Mouse (Mus musculus): ENCODE measurements at regions not wholly inside any gene's neighbourhood (a gene's known extent, or its start where the extent isn't known, plus 50 kb on each side); places are given as distances from the start of the nearest gene placed in this dataset.
A peak's percentile ranks its signal among the peaks of the same experiment; 100 is the strongest.
"Not testable (repeated sequence)": the region's sequence is repeated elsewhere in the genome, so short reads cannot be mapped to it uniquely, and the experiment has no call there.

DNA sequence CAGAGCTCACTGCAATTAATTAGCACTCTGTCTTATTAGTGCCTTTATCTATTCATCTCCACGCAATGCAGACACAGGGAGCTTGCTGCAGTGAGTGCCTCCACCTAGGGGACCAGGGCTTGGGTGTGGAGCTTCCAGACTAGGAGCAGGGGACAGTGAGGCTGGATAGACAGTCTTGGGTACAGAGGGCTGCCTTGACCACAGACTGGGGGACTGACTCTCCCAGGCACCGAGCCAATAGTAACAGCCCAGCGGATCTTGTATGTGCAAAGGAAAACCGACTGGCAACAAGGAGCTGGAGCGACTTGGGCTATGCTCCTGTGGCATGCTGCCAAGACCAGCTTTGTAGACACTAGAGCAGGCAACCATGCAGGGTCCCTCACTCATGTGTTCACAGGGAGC lies 172.8 kb upstream of the Rpl38 start:
- no peak overlapping the region for H3K27ac ChIP-seq
- WGBS, result 25% methylated on average over 5 of the region's 5 CpGs
- H3K9ac ChIP-seq (ENCODE audit: low read depth, low read length), result no peak overlapping the region
- no peaks in the 10 kb centered on the region for H3K36me3 ChIP-seq (ENCODE audit: control insufficient read depth, insufficient read depth, low read length)
- no peaks in the 10 kb centered on the region for H3K79me2 ChIP-seq (replicated peaks; ENCODE audit: control insufficient read depth, insufficient read depth, low read length)
- TF ChIP-seq EP300 (IDR thresholded peaks at IDR 0.05; ENCODE audit: insufficient read depth, low read depth, low read length) (no peak), CTCF (IDR thresholded peaks at IDR 0.05) (no peak), POLR2A (IDR thresholded peaks at IDR 0.05; ENCODE audit: insufficient read depth, low read depth, low read length) (no peak)
- H3K4me3 ChIP-seq, result no peak overlapping the region
- intact Hi-C loops (cut with DNase I), result no loop called here
- no peaks in the 10 kb centered on the region for H3K4me1 ChIP-seq (ENCODE audit: control insufficient read depth, insufficient read depth, low read length)
- DNase-seq, result no peak
- H3K27me3 ChIP-seq (ENCODE audit: control insufficient read depth, insufficient read depth, low read length), result peaks cover 2% of the 10 kb centered on the region; the same call in 1 of the 2 replicates

GRCm38 (mm10) chr11:114486455-114486854 lies 181.9 kb upstream of the Rpl38 start:
- no peak for TF ChIP-seq POLR2A (IDR thresholded peaks at IDR 0.05; ENCODE audit: insufficient read depth, low read depth, low read length)
- no peak for TF ChIP-seq EP300 (IDR thresholded peaks at IDR 0.05; ENCODE audit: insufficient read depth, low read depth, low read length)
- no peak for TF ChIP-seq CTCF (IDR thresholded peaks at IDR 0.05)
- no peak overlapping the region for H3K27ac ChIP-seq
- no peaks in the 10 kb centered on the region; the same call in 1 of the 2 replicates for H3K27me3 ChIP-seq (ENCODE audit: control insufficient read depth, insufficient read depth, low read length)
- H3K4me3 ChIP-seq, result no peak overlapping the region
- no peaks in the 10 kb centered on the region for H3K36me3 ChIP-seq (ENCODE audit: control insufficient read depth, insufficient read depth, low read length)
- H3K9ac ChIP-seq (ENCODE audit: low read depth, low read length), result no peak overlapping the region
- 36% methylated on average over 8 of the region's 8 CpGs for WGBS
- DNase-seq, result no peak
- no peaks in the 10 kb centered on the region for H3K79me2 ChIP-seq (replicated peaks; ENCODE audit: control insufficient read depth, insufficient read depth, low read length)
- intact Hi-C loops (cut with DNase I), result no loop called here
- no peaks in the 10 kb centered on the region for H3K4me1 ChIP-seq (ENCODE audit: control insufficient read depth, insufficient read depth, low read length)

GRCm38 (mm10) chr11:114485429-114485828 lies 182.9 kb upstream of the Rpl38 start:
- Histone ChIP-seq H3K27ac (no peak overlapping the region), H3K4me1 (ENCODE audit: control insufficient read depth, insufficient read depth, low read length) (no peaks in the 10 kb centered on the region), H3K27me3 (ENCODE audit: control insufficient read depth, insufficient read depth, low read length) (no peaks in the 10 kb centered on the region; the same call in 1 of the 2 replicates), H3K79me2 (replicated peaks; ENCODE audit: control insufficient read depth, insufficient read depth, low read length) (no peaks in the 10 kb centered on the region), H3K36me3 (ENCODE audit: control insufficient read depth, insufficient read depth, low read length) (no peaks in the 10 kb centered on the region), H3K4me3 (no peak overlapping the region), H3K9ac (ENCODE audit: low read depth, low read length) (no peak overlapping the region)
- WGBS, result 39% methylated on average over 15 of the region's 15 CpGs
- no peak for TF ChIP-seq EP300 (IDR thresholded peaks at IDR 0.05; ENCODE audit: insufficient read depth, low read depth, low read length)
- TF ChIP-seq POLR2A (IDR thresholded peaks at IDR 0.05; ENCODE audit: insufficient read depth, low read depth, low read length), result no peak
- TF ChIP-seq CTCF (IDR thresholded peaks at IDR 0.05), result no peak
- intact Hi-C loops (cut with DNase I), result no loop called here
- no peak for DNase-seq

GRCm38 (mm10) chr11:114484668-114484953 lies 183.7 kb upstream of the Rpl38 start:
- no peaks in the 10 kb centered on the region for H3K79me2 ChIP-seq (replicated peaks; ENCODE audit: control insufficient read depth, insufficient read depth, low read length)
- no peaks in the 10 kb centered on the region for H3K36me3 ChIP-seq (ENCODE audit: control insufficient read depth, insufficient read depth, low read length)
- DNase-seq, result peak in 1 of 2 experiments; percentile 5
- TF ChIP-seq POLR2A (IDR thresholded peaks at IDR 0.05; ENCODE audit: insufficient read depth, low read depth, low read length), result no peak
- TF ChIP-seq CTCF (IDR thresholded peaks at IDR 0.05), result no peak
- TF ChIP-seq EP300 (IDR thresholded peaks at IDR 0.05; ENCODE audit: insufficient read depth, low read depth, low read length), result no peak
- WGBS, result 73% methylated on average over 4 of the region's 4 CpGs
- no peaks in the 10 kb centered on the region; the same call in 1 of the 2 replicates for H3K27me3 ChIP-seq (ENCODE audit: control insufficient read depth, insufficient read depth, low read length)
- H3K27ac ChIP-seq, result no peak overlapping the region
- H3K9ac ChIP-seq (ENCODE audit: low read depth, low read length), result no peak overlapping the region
- no peak overlapping the region for H3K4me3 ChIP-seq
- intact Hi-C loops (cut with DNase I), result no loop called here
- H3K4me1 ChIP-seq (ENCODE audit: control insufficient read depth, insufficient read depth, low read length), result no peaks in the 10 kb centered on the region

- H3K79me2 ChIP-seq (replicated peaks; ENCODE audit: control insufficient read depth, insufficient read depth, low read length), result no peaks in the 10 kb centered on the region
- H3K9ac ChIP-seq (ENCODE audit: low read depth, low read length), result no peak overlapping the region
- intact Hi-C loops (cut with DNase I), result no loop called here
- WGBS, result 69% methylated on average over 12 of the region's 12 CpGs
- TF ChIP-seq EP300 (IDR thresholded peaks at IDR 0.05; ENCODE audit: insufficient read depth, low read depth, low read length), result no peak
- TF ChIP-seq POLR2A (IDR thresholded peaks at IDR 0.05; ENCODE audit: insufficient read depth, low read depth, low read length), result no peak
- no peak for TF ChIP-seq CTCF (IDR thresholded peaks at IDR 0.05)
- no peaks in the 10 kb centered on the region; the same call in 1 of the 2 replicates for H3K27me3 ChIP-seq (ENCODE audit: control insufficient read depth, insufficient read depth, low read length)
- H3K36me3 ChIP-seq (ENCODE audit: control insufficient read depth, insufficient read depth, low read length), result no peaks in the 10 kb centered on the region
- H3K27ac ChIP-seq, result no peak overlapping the region; the same call in 1 of the 2 replicates
- no peak overlapping the region for H3K4me3 ChIP-seq
- no peak for DNase-seq
- H3K4me1 ChIP-seq (ENCODE audit: control insufficient read depth, insufficient read depth, low read length), result no peaks in the 10 kb centered on the region
These were observed 184.3 kb upstream of the Rpl38 start for GRCm38 (mm10) chr11:114483823-114484667.

GRCm38 (mm10) chr11:114483350-114483749 lies 185.0 kb upstream of the Rpl38 start:
- 80% methylated on average over 7 of the region's 7 CpGs for WGBS
- H3K27me3 ChIP-seq (ENCODE audit: control insufficient read depth, insufficient read depth, low read length); H3K27ac ChIP-seq; H3K79me2 ChIP-seq (replicated peaks; ENCODE audit: control insufficient read depth, insufficient read depth, low read length); DNase-seq; H3K36me3 ChIP-seq (ENCODE audit: control insufficient read depth, insufficient read depth, low read length); intact Hi-C loops (cut with DNase I); H3K4me1 ChIP-seq (ENCODE audit: control insufficient read depth, insufficient read depth, low read length); H3K4me3 ChIP-seq; H3K9ac ChIP-seq (ENCODE audit: low read depth, low read length): not testable (repeated sequence)

Measured in heart, adult 2 months (tissue).